9 mouse cellular contexts compared by ENCODE assay signal in genomic region chr8:125156863-125157640, GRCm38 (mm10).
DNase-seq lines count a peak whose midpoint lies in the region; ATAC-seq and TF ChIP-seq lines count a peak whose summit lies in the region.
"Had no signal": no experiment of that assay in that cellular context is flagged by ENCODE, and none has a peak within 500 bp of the region (broad histone marks: within the 10 kb centered on the region; RNA-seq: fewer than 3 reads in every experiment).

No protein-coding gene starts in this region.

- H3K27ac ChIP-seq in limb, embryonic 13.5 days = no peak overlapping the region

- TF ChIP-seq CTCF in brain, embryonic 14.5 days (IDR thresholded peaks at IDR 0.05; ENCODE audit: borderline replicate concordance, extremely low read depth, insufficient read depth, insufficient read length) = no peak

- 12% methylated on average over 20 of the region's 20 CpGs for WGBS in limb, embryonic 13.5 days

- peak; percentile 86 for ATAC-seq in limb, embryonic 13.5 days (ENCODE audit: low FRiP score, low read depth)
- ATAC-seq in CD4-positive, CD25-positive, alpha-beta regulatory T cell, adult 4 months = no peak

- peaks cover 30% of the 10 kb centered on the region for H3K4me1 ChIP-seq in limb, embryonic 13.5 days

- no peak overlapping the region for H3K9ac ChIP-seq in limb, embryonic 13.5 days

- no peak for TF ChIP-seq POLR2A in brain, embryonic 14.5 days (IDR thresholded peaks at IDR 0.05; ENCODE audit: borderline replicate concordance, extremely low read depth, insufficient read depth, insufficient read length, poor library complexity, severe bottlenecking)

- peaks cover 71% of the 10 kb centered on the region for H3K27me3 ChIP-seq in limb, embryonic 13.5 days

- DNase-seq in Muller cell, postnatal 12 days (ENCODE audit: inconsistent ontology term) = peak; percentile 54
- DNase-seq in brain, embryonic 14.5 days (ENCODE audit: low read depth) = peak; percentile 83
- peak; percentile 48 for DNase-seq in kidney, adult 9 months
- no peak for DNase-seq in MN1 (ENCODE audit: low spot score)
- no peak for DNase-seq in layer of hippocampus, adult 18-20 months (ENCODE audit: low spot score in 2 of 2)
- DNase-seq: cerebellum, postnatal 25 days; thymus, postnatal 25 days had no signal

- H3K9me3 ChIP-seq in limb, embryonic 13.5 days = no peaks in the 10 kb centered on the region

- no peak overlapping the region for H3K4me3 ChIP-seq in limb, embryonic 13.5 days

- H3K4me2 ChIP-seq in limb, embryonic 13.5 days (replicated peaks) = peak overlapping the region; percentile 7; the same call in 1 of the 2 replicates

- no peaks in the 10 kb centered on the region for H3K36me3 ChIP-seq in limb, embryonic 13.5 days

Comparison
In these comparisons a context has a peak if more than half of its experiments do, and no peak if none do; other contexts are left out.
1. DNase-seq: peak in Muller cell, postnatal 12 days (single experiment), brain, embryonic 14.5 days (single experiment) and kidney, adult 9 months (single experiment); none in MN1 (single experiment) and layer of hippocampus, adult 18-20 months (0 of 2).